Mouse (Mus musculus) liver, embryonic 12.5 days (tissue): Measurements from ENCODE around the gene Gprc5c. TPM values are rescaled to one million over a fixed set of nuclear protein-coding genes. Genes with fewer than 3 reads are reported as not detected.
A peak's percentile ranks its signal among the peaks of the same experiment; 100 is the strongest.
"Not testable (repeated sequence)": the region's sequence is repeated elsewhere in the genome, so short reads cannot be mapped to it uniquely, and the experiment has no call there.

Experiments used
- ATAC-seq: fragments of 200-750 bp; cut with Nextera tagmentation; 2 replicates; pipeline ENCODE4 v1.8.0; 2017; ENCODE audit warnings: moderate number of reproducible peaks, mild to moderate bottlenecking, moderate library complexity
- H3K27ac ChIP-seq: fragments of 300-500 bp; sonication (generic); 2 replicates; pipeline ENCODE4 v1.5.1; 2016; ENCODE audit warnings: mild to moderate bottlenecking
- H3K27me3 ChIP-seq: fragments of 300-500 bp; sonication (generic); replicated peaks from 2 replicates; pipeline ENCODE4 v1.6.1; 2016; ENCODE audit warnings: mild to moderate bottlenecking, moderate library complexity
- H3K36me3 ChIP-seq: fragments of 300-500 bp; sonication (generic); 2 replicates; pipeline ENCODE4 v1.6.1; 2016; ENCODE audit warnings: mild to moderate bottlenecking, moderate library complexity
- H3K4me1 ChIP-seq: fragments of 300-500 bp; sonication (generic); 2 replicates; pipeline ENCODE4 v1.6.1; 2016
- H3K4me2 ChIP-seq: fragments of 300-500 bp; sonication (generic); 2 replicates; pipeline ENCODE4 v1.6.1; 2016; ENCODE audit warnings: mild to moderate bottlenecking, moderate library complexity
- H3K4me3 ChIP-seq: fragments of 300-500 bp; sonication (generic); 2 replicates; pipeline ENCODE4 v1.5.1; 2016; ENCODE audit warnings: mild to moderate bottlenecking, moderate library complexity
- H3K9ac ChIP-seq: fragments of 300-500 bp; sonication (generic); 2 replicates; pipeline ENCODE4 v1.6.1; 2016; ENCODE audit warnings: mild to moderate bottlenecking, moderate library complexity
- H3K9me3 ChIP-seq: fragments of 300-500 bp; sonication (generic); replicated peaks from 2 replicates; pipeline ENCODE4 v1.6.1; 2016; ENCODE audit warnings: mild to moderate bottlenecking, moderate library complexity
- WGBS: fragments of 180-500 bp; shearing (Covaris S2); methylation state at CpG from one replicate; pipeline ENCODE4 v1.1.7; 2016; ENCODE audit not compliant: insufficient replicate concordance; 5-methylcytosine and 5-hydroxymethylcytosine counted together
- polyA plus RNA-seq: library from polyadenylated mRNA; unstranded; fragments of >200 nt; fragmentation: Nextera tagmentation; extraction: Ambion mirVana; gene quantifications from 2 replicates; pipeline ENCODE4 v1.2.1, GENCODE M21; 2016

The Gprc5c gene
- polyA plus RNA-seq, 1 experiment from 2014 or later: 14.3 TPM

GRCm38 (mm10) chr11:114890542-114890941, 39.6 kb downstream of the Gprc5c start:
- 0 out of 2 replicates have a peak, but pooled peaks cover 4% of the 10 kb centered on the region for H3K27me3 ChIP-seq
- 27% methylated on average over 5 of the region's 5 CpGs for WGBS
- ATAC-seq: no peak
- H3K9me3 ChIP-seq: no peaks in the 10 kb centered on the region
- peak overlapping the region; percentile 9; the same call in 1 of the 2 replicates for H3K9ac ChIP-seq
- H3K4me3 ChIP-seq: peak overlapping the region; percentile 28
- peaks cover 19% of the 10 kb centered on the region for H3K4me1 ChIP-seq
- H3K27ac ChIP-seq: peak overlapping the region; percentile 45; the same call in 1 of the 2 replicates
- H3K4me2 ChIP-seq: peak overlapping the region; percentile 51
- no peaks in the 10 kb centered on the region for H3K36me3 ChIP-seq

DNA sequence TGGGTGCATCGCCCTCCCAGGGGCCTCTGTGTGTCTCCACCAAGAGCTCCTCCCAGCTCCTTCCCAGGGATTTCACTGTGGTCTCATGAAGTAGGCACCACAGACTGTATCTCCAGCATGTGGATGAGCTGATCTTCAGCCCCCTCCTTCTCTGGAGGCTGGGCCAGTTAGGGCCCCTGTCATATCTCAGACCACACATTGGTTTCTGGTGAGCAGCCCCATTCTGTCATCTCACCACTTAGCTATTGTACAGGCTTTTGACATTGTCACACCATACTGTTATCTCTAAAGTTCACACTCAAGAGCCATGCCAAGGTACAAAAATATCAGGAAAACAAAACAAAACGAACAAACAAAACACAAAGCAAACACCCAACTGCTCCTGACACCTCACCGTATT, 45.1 kb downstream of the Gprc5c start:
- peak; percentile 91 for ATAC-seq
- 34% methylated on average over 3 of the region's 3 CpGs for WGBS

GRCm38 (mm10) chr11:114898026-114898425, 47.1 kb downstream of the Gprc5c start:
- WGBS: 44% methylated on average over 1 of the region's 1 CpGs
- no peak for ATAC-seq
- no peak overlapping the region for H3K4me2 ChIP-seq
- H3K9ac ChIP-seq: no peak overlapping the region
- no peaks in the 10 kb centered on the region for H3K27me3 ChIP-seq
- H3K27ac ChIP-seq: no peak overlapping the region
- H3K4me3 ChIP-seq: no peak overlapping the region
- peaks cover 34% of the 10 kb centered on the region for H3K4me1 ChIP-seq
- H3K36me3 ChIP-seq: no peaks in the 10 kb centered on the region
- H3K9me3 ChIP-seq: no peaks in the 10 kb centered on the region

More for the DNA sequence above, 45.1 kb downstream of the Gprc5c start:
- H3K4me3 ChIP-seq: no peak overlapping the region
- no peak overlapping the region for H3K4me2 ChIP-seq
- H3K4me1 ChIP-seq: peaks cover 34% of the 10 kb centered on the region
- H3K9ac ChIP-seq: no peak overlapping the region
- no peaks in the 10 kb centered on the region for H3K27me3 ChIP-seq
- no peaks in the 10 kb centered on the region for H3K36me3 ChIP-seq
- H3K9me3 ChIP-seq: no peaks in the 10 kb centered on the region
- peak overlapping the region; percentile 73 for H3K27ac ChIP-seq

GRCm38 (mm10) chr11:114903224-114903623, 52.3 kb downstream of the Gprc5c start:
- Histone ChIP-seq H3K4me2 (no peak overlapping the region), H3K9me3 (no peaks in the 10 kb centered on the region), H3K36me3 (no peaks in the 10 kb centered on the region), H3K27me3 (no peaks in the 10 kb centered on the region), H3K4me1 (peaks cover 10% of the 10 kb centered on the region; the same call in 1 of the 2 replicates), H3K27ac (no peak overlapping the region), H3K4me3 (no peak overlapping the region), H3K9ac (no peak overlapping the region)
- 70% methylated on average over 4 of the region's 4 CpGs for WGBS
- no peak for ATAC-seq

DNA sequence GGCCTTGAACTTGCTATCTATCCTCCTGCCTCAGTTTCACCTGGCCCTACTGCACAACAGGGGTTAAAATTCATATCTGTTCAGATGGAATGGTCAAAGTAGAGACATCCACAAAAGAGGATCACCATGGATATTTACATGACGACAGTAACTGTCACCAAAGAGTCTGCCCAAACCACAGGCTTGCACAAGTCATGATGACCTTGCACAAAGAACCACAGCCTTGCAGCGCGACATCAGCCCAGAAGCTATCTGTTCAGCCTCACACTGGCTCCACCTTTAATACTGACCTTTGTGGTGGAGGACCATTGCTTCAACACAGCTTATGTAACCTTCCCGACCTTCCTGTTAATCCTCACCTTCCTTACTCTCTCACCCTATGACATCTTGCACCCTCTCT, 56.6 kb downstream of the Gprc5c start:
- H3K4me3 ChIP-seq: no peak overlapping the region
- no peak overlapping the region for H3K9ac ChIP-seq
- H3K4me2 ChIP-seq: no peak overlapping the region
- H3K27ac ChIP-seq: peak overlapping the region; percentile 27; the same call in 1 of the 2 replicates
- WGBS: 21% methylated on average over 4 of the region's 4 CpGs
- ATAC-seq: peak; percentile 76
- no peaks in the 10 kb centered on the region for H3K9me3 ChIP-seq
- H3K27me3 ChIP-seq: no peaks in the 10 kb centered on the region
- H3K36me3 ChIP-seq: no peaks in the 10 kb centered on the region
- peaks cover 13% of the 10 kb centered on the region; the same call in 1 of the 2 replicates for H3K4me1 ChIP-seq

DNA sequence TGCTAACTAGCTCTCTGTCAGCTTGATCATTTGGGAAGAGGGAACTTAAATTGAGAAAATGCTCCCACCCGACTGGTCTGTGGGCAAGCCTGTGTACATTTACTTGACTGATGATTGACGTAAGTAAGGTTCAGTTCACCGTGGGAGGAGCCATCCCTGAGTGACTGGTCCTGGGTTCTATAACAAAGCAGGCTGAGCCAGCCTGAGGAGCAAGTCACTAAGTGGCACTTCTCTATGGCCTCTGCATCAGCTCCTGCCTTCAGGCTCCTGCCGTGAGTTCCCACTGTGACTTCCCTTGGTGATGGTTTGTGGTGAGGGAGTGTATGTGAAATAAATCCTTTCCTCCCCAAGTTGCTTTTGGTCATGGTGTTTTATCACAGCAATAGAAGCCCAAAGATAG, 57.1 kb downstream of the Gprc5c start:
- H3K9me3 ChIP-seq: no peaks in the 10 kb centered on the region
- no peaks in the 10 kb centered on the region for H3K27me3 ChIP-seq
- ATAC-seq: peak; percentile 21; the same call in 1 of the 2 replicates
- no peaks in the 10 kb centered on the region for H3K36me3 ChIP-seq
- H3K9ac ChIP-seq: no peak overlapping the region
- H3K4me1 ChIP-seq: peaks cover 16% of the 10 kb centered on the region; the same call in 1 of the 2 replicates
- WGBS: 32% methylated on average over 4 of the region's 4 CpGs
- H3K27ac ChIP-seq: peak overlapping the region; percentile 27; the same call in 1 of the 2 replicates
- H3K4me3 ChIP-seq: no peak overlapping the region
- H3K4me2 ChIP-seq: no peak overlapping the region

DNA sequence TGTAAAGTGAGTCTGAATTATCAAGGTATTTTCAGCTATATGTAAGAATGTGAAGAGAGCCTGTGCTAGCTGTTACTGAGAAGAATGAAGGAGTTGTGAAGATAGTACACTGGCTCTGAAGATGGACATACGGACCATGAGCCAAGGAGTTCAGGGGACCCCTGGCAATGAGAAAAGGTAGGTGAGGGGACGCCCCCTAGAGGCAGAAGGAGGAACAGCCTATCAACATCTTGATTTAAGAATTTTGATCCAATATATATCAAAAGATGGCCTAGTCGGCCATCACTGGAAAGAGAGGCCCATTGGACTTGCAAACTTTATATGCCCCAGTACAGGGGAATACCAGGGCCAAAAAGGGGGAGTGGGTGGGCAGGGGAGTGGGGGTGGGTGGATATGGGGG, 58.6 kb downstream of the Gprc5c start:
- not testable (repeated sequence) for ATAC-seq, H3K9ac ChIP-seq, H3K36me3 ChIP-seq, H3K9me3 ChIP-seq, H3K27me3 ChIP-seq, H3K4me2 ChIP-seq, H3K4me3 ChIP-seq, H3K27ac ChIP-seq
- 22% methylated on average over 3 of the region's 3 CpGs for WGBS
- peaks cover 21% of the 10 kb centered on the region; the same call in 1 of the 2 replicates for H3K4me1 ChIP-seq

- WGBS: 2% methylated on average over 9 of the region's 9 CpGs
- Histone ChIP-seq H3K9me3 (no peaks in the 10 kb centered on the region), H3K9ac (no peak overlapping the region), H3K4me3 (no peak overlapping the region), H3K27ac (no peak overlapping the region), H3K4me1 (peaks cover 15% of the 10 kb centered on the region; the same call in 1 of the 2 replicates), H3K4me2 (no peak overlapping the region), H3K27me3 (no peaks in the 10 kb centered on the region), H3K36me3 (no peaks in the 10 kb centered on the region)
- ATAC-seq: no peak
Observed at GRCm38 (mm10) chr11:114912847-114913246, 61.9 kb downstream of the Gprc5c start.

- H3K27me3 ChIP-seq: no peaks in the 10 kb centered on the region
- H3K4me2 ChIP-seq: no peak overlapping the region
- no peak for ATAC-seq
- 18% methylated on average over 7 of the region's 7 CpGs for WGBS
- H3K27ac ChIP-seq: 0 out of 2 replicates have a peak overlapping the region, but pooled peaks have one; percentile 9
- H3K9me3 ChIP-seq: no peaks in the 10 kb centered on the region; the same call in 1 of the 2 replicates
- H3K4me3 ChIP-seq: no peak overlapping the region
- no peaks in the 10 kb centered on the region for H3K36me3 ChIP-seq
- H3K4me1 ChIP-seq: 0 out of 2 replicates have a peak, but pooled peaks cover 8% of the 10 kb centered on the region
- H3K9ac ChIP-seq: no peak overlapping the region
Observed at GRCm38 (mm10) chr11:114914978-114915377, 64.0 kb downstream of the Gprc5c start.

DNA sequence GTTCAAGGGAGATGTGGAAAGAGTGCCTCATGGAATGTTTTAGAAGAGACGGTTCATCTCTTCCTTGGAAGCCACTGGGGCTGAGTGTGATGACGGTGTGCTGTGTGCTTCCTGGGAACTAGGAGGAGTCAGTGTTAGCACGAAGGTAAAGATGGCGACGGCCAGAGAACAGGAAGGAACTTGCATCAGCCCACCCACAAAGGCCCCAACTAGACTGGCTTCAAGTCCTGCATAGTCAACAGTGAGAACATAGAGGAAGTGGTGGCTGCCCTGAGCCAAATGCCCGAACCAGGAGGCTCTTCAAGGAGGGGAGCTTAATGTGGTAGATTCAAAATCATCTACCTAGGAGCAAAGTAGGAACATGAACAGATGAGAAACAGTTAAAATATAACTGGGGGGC, 66.2 kb downstream of the Gprc5c start:
- no peaks in the 10 kb centered on the region for H3K27me3 ChIP-seq
- 0 out of 2 replicates have a peak, but pooled peaks cover 8% of the 10 kb centered on the region for H3K4me1 ChIP-seq
- no peak overlapping the region for H3K4me3 ChIP-seq
- no peak overlapping the region for H3K27ac ChIP-seq
- H3K36me3 ChIP-seq: no peaks in the 10 kb centered on the region
- H3K4me2 ChIP-seq: no peak overlapping the region
- 36% methylated on average over 6 of the region's 6 CpGs for WGBS
- ATAC-seq: no peak
- H3K9ac ChIP-seq: no peak overlapping the region
- H3K9me3 ChIP-seq: no peaks in the 10 kb centered on the region; the same call in 1 of the 2 replicates
